Mouse (Mus musculus): Measurements from ENCODE around the gene Adgrg4.

Gene Adgrg4

DNA sequence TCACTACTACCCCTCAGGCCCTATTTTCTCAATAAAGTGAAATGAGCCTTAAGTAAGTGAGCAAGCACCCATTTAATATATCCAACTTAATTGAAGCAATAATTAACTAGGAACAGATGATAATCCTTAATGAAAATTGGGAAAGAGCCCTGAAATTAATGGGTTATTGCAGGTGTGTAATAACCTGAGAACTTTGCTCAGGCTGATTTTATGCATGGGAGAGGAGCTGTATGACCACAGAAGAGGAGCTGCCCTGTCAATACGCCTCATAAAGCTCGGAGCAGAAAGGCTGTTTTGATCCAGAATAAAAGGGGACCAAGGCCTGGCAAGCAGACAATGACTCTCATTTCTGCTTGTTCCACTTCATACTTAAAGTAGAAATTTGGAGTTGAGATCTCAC lies at the start of gene Adgrg4:
Gene Adgrg4 (plus strand): TSS at position 301 of the 400 bp plus-strand sequence.
- DNase-seq (ENCODE audit: low spot score) = no peak

DNA sequence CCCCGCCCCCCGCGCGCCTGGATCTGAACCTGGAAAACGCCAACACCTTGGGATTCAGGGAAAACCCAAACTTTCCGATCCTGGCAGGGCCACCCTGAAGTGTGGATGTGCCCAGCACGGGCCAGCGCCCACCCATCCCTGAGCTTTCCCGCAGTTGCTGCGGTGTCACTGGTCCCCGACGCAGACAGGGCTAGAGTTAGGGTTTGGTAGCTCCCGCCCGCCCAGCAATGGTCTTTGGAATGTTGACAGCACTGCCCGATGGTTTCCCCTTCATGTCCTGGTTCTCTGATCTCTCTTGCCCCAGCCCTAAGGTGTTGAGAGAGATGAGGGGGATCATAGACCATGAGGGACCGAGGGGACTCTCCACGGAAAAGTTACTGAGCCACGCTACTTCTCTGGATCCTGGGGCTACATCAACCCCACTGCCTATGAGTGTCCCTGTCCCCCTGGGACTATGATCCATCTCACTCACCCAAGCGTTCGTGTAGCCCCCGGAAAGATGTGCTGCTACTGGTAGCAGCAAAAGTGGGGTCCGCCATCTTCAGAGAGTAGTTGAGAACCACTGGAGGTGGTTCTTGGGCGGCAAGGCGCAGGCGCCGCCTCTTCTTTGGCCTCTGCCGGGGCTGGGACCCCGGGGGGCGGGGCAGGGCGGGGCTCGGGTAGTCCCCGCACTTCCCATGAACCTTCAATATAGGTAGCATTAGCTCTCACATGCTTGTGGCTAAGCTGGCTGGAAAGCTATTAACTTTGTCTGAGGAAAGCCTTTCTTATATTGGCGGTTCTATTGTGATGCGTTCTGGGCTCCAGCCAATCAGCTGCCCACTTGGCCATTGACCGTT lies 48.0 kb upstream of the Adgrg4 start, which contains the start of gene Map7d3:
Gene Map7d3 (minus strand): TSS at position 562 of the 839 bp plus-strand sequence.
- DNase-seq (ENCODE audit: low spot score) = peak; percentile 25

DNA sequence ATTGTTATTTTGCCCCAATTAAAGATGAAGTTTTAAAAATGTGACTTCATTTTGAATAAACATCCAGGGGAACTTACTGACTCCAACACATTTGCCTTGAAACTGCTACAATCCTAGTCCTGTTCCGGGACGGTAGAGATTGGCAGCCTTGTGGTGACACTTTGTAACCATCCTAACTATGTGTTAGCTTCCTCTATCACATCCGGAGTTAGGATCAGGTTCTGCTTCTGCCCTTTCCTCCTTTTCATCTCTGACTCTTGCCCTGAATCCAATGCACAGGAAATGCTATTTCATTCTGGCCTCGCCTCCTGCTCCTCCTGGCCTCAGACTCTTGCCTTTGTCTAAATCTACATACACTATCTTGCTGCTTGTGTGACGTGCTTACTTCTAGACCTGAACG lies 42.5 kb upstream of the Adgrg4 start:
- no peak for DNase-seq (ENCODE audit: low spot score)

DNA sequence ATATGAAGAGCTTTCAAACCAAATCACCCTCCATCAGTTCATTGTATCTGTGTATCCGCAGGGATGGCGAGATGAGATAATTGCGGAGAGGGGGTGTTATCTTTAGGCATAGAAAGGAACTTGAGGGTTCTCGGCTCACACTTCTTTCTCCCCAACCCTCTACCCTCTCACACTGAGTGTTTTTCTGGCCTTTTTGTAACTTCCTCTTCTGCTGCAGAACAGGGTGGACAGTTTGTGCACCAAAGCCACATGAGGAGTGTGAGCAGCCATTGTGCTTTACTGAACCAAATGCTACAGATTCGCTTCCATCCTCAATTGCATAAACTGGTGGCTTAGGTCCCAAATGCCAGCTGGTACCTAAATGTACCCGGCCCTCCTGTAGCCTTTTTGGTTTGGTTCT lies 34.1 kb upstream of the Adgrg4 start:
- no peak for DNase-seq (ENCODE audit: low spot score)

DNA sequence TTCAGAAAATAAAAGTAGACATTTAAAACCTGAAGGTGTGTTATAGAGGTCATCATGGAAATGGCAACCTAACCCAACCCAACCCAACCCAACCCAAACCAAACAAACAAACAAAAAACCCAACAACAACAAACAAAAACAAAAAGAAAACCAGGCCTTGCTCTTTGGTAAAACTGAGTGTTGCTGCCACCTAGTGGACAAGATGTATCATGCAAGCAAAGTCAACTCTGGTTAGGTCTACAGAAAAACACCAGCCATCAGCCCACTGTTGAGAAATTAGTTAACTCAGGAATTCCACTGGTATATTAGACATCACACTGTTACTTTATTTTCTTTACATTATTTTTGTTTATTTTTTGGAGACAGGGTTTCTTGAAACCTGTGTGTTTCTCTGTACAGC lies 30.6 kb upstream of the Adgrg4 start:
- DNase-seq (ENCODE audit: low spot score) = no peak

DNA sequence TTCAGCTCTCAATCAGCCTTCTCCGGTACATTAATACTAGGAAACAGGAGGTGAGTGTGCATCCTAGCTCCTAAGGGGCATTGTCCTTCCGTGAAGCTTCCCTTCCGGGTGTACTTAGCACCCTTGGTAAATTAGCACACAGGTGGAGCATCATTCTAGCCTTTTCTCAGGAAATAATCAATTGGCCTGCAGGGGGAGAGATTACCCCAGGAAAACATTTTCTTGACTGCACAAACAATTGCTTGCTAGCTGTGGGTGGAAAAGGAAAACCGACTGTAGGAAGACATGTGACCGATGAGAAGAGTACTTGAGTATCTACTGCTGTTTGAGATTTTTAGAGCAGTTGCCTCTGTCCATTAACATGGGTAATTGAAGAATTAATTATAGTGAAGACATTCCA lies 28.7 kb upstream of the Adgrg4 start:
- DNase-seq (ENCODE audit: low spot score) = no peak

DNA sequence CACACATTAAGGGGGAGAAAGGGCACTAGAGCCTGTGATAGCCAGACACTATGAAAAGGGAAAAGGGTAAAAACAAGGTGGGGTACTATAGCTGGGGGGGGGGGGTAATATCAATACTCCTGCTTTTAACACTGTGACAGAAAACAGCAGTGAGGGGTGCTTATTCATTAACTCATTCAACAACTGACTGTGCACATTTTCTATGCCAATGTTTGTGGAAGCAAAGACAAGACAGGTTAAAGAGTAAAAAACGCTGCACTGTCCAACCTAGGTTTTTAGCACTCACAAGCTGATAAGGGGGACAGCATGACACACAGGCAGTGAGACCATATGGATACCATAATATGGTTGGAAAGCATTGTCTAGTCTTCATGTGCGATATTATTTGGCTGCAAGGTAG lies 142.9 kb downstream of the Adgrg4 start:
- no peak for DNase-seq (ENCODE audit: low spot score)

DNA sequence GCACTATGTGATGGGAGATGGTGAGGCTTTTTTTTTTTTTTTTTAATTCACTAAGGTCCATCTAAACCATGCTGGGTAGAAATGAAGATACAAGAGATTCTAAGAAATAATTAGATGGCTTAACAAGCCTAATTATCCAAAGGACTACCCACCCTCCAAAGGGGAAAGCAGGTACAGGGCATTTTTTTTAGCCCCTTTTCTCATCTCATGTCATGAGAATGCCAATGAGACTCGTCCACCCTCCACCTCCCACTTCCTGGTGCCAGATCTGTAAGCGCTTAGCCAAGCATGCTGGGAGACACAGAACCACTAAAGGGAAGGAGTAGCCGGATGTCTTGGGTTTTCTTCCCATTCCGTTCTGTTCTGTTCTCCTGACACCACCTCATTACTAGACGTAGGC lies 172.8 kb downstream of the Adgrg4 start, which contains the start of gene Brs3:
Gene Brs3 (plus strand): TSS at position 301 of the 400 bp plus-strand sequence.
- no peak for DNase-seq (ENCODE audit: low spot score)

DNA sequence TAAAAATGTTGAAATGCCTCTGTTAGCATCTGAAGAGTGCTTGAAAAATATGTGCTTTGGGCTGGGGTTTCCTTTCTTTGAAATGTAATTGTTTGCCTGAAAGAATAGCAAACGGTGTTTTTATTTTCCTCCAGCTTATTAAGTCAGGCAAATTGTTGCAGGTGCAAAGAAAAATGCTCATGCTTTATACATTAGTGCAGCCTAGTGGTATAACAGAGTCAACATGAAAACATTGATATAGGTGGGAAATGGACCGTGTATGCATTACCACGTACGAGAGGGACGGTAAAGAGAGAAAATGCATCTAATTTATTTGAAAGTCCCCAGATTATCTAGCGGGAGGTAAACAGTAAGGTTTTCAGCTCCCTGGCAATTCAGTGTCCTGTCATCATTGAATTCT lies 173.9 kb downstream of the Adgrg4 start:
- no peak for DNase-seq (ENCODE audit: low spot score)

Measured in ovary, postnatal 36 days (tissue).